ENCODE assay signal across 8 mouse cellular contexts in the genomic region with DNA sequence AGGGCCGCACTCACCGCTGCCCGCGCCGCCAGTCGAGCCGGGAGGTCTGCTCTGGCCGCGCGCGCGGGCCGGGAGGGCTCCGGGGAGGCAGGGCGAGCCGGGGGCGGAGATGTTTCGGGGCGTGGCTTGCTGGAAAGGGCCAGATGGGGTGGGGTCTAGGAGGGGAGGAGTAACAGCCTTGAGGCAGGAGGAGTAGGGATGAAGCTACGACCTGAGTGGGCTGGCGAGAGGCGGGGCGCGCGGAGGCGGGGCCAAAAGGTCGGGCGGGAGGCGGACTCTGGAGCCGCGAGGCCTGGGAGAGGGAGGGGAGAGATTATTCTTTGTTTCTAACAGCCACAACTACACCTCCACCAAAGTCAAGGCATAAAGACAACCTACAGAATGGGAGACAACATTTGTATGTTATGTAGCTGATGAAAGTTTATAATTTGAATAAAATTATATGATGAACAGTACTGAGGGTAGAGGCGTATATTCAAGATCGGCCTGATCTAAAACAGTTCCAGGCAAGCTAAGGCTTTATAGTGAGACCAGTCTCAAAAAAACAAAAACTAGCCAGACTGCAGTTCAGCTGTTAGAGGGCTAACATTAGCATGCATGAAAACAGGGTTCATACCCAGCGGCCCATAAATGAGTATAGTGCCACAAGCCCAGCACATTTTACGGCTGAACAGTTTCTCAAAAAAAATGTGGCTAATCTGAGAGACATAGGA.
A peak's percentile ranks its signal among the peaks of the same experiment; 100 is the strongest.
DNase-seq lines count a peak whose midpoint lies in the region; ATAC-seq lines count a peak whose summit lies in the region.

No protein-coding gene starts in this region.

- H3K9ac ChIP-seq in intestine, embryonic 14.5 days (ENCODE audit: low read length), result peak overlapping the region; percentile 89

- peak overlapping the region; percentile 67 for H3K4me2 ChIP-seq in intestine, embryonic 14.5 days (ENCODE audit: low read length)

- intact Hi-C loops in left cerebral cortex, postnatal 36 days (cut with DNase I), result no loop called here

- H3K27me3 ChIP-seq in intestine, embryonic 14.5 days (replicated peaks; ENCODE audit: control insufficient read depth, insufficient read depth, low read length), result no peaks in the 10 kb centered on the region
- H3K27me3 ChIP-seq in midbrain, embryonic 10.5 days (ENCODE audit: low read depth, poor library complexity, severe bottlenecking), result no peaks in the 10 kb centered on the region

- DNase-seq in adrenal gland, adult 2 months, result peak; percentile 98
- DNase-seq in embryo, embryonic 11 days, result peak; percentile 96
- peak; percentile 94 for DNase-seq in gastrocnemius, postnatal 25 days
- DNase-seq in intestine, embryonic 14.5 days (ENCODE audit: low spot score), result peak; percentile 96
- peak; percentile 58 to 65 for DNase-seq in left cerebral cortex, postnatal 36 days (ENCODE audit: low spot score in 2 of 2)
- DNase-seq in midbrain, embryonic 10.5 days (ENCODE audit: low spot score), result peak; percentile 95
- DNase-seq in right cerebral cortex, postnatal 36 days (ENCODE audit: low spot score in 2 of 2), result peak; percentile 50 to 52
- peak; percentile 93 to 96 for DNase-seq in urinary bladder, postnatal 4 days (ENCODE audit: low spot score in 2 of 2)

- no peaks in the 10 kb centered on the region for H3K36me3 ChIP-seq in intestine, embryonic 14.5 days (ENCODE audit: control insufficient read depth, insufficient read depth, low read length)
- H3K36me3 ChIP-seq in midbrain, embryonic 10.5 days, result peaks cover 28% of the 10 kb centered on the region

- peak overlapping the region; percentile 74 for H3K4me3 ChIP-seq in intestine, embryonic 14.5 days (ENCODE audit: low read depth, low read length)
- H3K4me3 ChIP-seq in midbrain, embryonic 10.5 days, result peak overlapping the region; percentile 88

- H3K27ac ChIP-seq in intestine, embryonic 14.5 days (ENCODE audit: low read depth), result peak overlapping the region; percentile 90
- H3K27ac ChIP-seq in midbrain, embryonic 10.5 days (replicated peaks), result peak overlapping the region; percentile 92

- peaks cover 6% of the 10 kb centered on the region; the same call in 1 of the 2 replicates for H3K9me3 ChIP-seq in intestine, embryonic 14.5 days (ENCODE audit: control insufficient read depth, low read length)
- peaks cover 24% of the 10 kb centered on the region for H3K9me3 ChIP-seq in midbrain, embryonic 10.5 days (replicated peaks)

- H3K4me1 ChIP-seq in intestine, embryonic 14.5 days (replicated peaks; ENCODE audit: control insufficient read depth, insufficient read depth, low read length), result peaks cover 14% of the 10 kb centered on the region
- peaks cover 20% of the 10 kb centered on the region for H3K4me1 ChIP-seq in midbrain, embryonic 10.5 days

- 8% methylated on average over 35 of the region's 35 CpGs for WGBS in intestine, embryonic 14.5 days
- 9% methylated on average over 35 of the region's 35 CpGs for WGBS in midbrain, embryonic 10.5 days

- peak; percentile 95 for ATAC-seq in intestine, embryonic 14.5 days (replicated peaks; ENCODE audit: low FRiP score, low TSS enrichment, low read depth)

Comparison
In these comparisons a context has a peak if more than half of its experiments do, and no peak if none do; other contexts are left out.
1. Peak in every context shown above with its lines: DNase-seq, ATAC-seq, H3K4me3 ChIP-seq and H3K27ac ChIP-seq.